Mouse (Mus musculus) MEL (cell line): ENCODE measurements around the gene Gm49450. TPM values are rescaled to one million over a fixed set of nuclear protein-coding genes. Genes with fewer than 3 reads are reported as not detected.

Experiments used
- DNase-seq: peaks from one replicate; pipeline ENCODE4 v3.0.0; 2011; ENCODE audit warnings: low read depth, low spot score
- H3K27ac ChIP-seq: 2 replicates; pipeline ENCODE4 v1.5.1; 2012; ENCODE audit warnings: low read depth, mild to moderate bottlenecking, control low read depth, low read length, moderate library complexity; ENCODE audit not compliant: control insufficient read depth
- H3K27me3 ChIP-seq, 2 experiments: fragments of 150-350 bp in 1 of 2; sonication (generic) in 1 of 2; 2 replicates each; pipeline ENCODE4 v1.6.1; 2012; ENCODE audit warnings: low read length in 2 of 2, mild to moderate bottlenecking in 2 of 2, improper control_type of control experiment in 1 of 2, moderate library complexity in 1 of 2; ENCODE audit not compliant: insufficient read depth in 2 of 2, control insufficient read depth in 1 of 2
- H3K36me3 ChIP-seq, 2 experiments: 2 replicates each; pipeline ENCODE4 v1.6.1; 2012 to 2014; ENCODE audit warnings: low read length in 2 of 2, improper control_type of control experiment in 1 of 2, inconsistent platforms in 1 of 2, mild to moderate bottlenecking in 1 of 2; ENCODE audit not compliant: insufficient read depth in 2 of 2, control insufficient read depth in 1 of 2
- H3K4me1 ChIP-seq, 2 experiments: fragments of 150-350 bp in 1 of 2; sonication (generic) in 1 of 2; 2 replicates each; pipeline ENCODE4 v1.6.1; 2012; ENCODE audit warnings: low read length in 2 of 2, improper control_type of control experiment in 1 of 2, mild to moderate bottlenecking in 1 of 2; ENCODE audit not compliant: insufficient read depth in 2 of 2, control insufficient read depth in 1 of 2
- H3K4me3 ChIP-seq, 2 experiments: fragments of 150-350 bp in 1 of 2; sonication (generic) in 1 of 2; 2 replicates each; pipeline ENCODE4 v1.5.1; 2012; ENCODE audit warnings: low read depth in 2 of 2, low read length in 2 of 2, mild to moderate bottlenecking in 2 of 2, moderate library complexity in 2 of 2, control low read depth in 1 of 2, improper control_type of control experiment in 1 of 2; ENCODE audit not compliant: control insufficient read depth in 1 of 2, insufficient read depth in 1 of 2
- H3K79me2 ChIP-seq: 2 replicates; pipeline ENCODE4 v1.6.1; 2012; ENCODE audit warnings: mild to moderate bottlenecking, low read length, moderate library complexity; ENCODE audit not compliant: control insufficient read depth, poor library complexity, insufficient read depth
- H3K9ac ChIP-seq: 2 replicates; pipeline ENCODE4 v1.6.1; 2012; ENCODE audit warnings: low read depth, mild to moderate bottlenecking, control low read depth, low read length, moderate library complexity; ENCODE audit not compliant: control insufficient read depth, poor library complexity, severe bottlenecking
- H3K9me3 ChIP-seq: fragments of 150-350 bp; sonication (generic); replicated peaks from 2 replicates; pipeline ENCODE4 v1.6.1; 2012; ENCODE audit warnings: mild to moderate bottlenecking, low read length, improper control_type of control experiment, moderate library complexity; ENCODE audit not compliant: insufficient read depth
- BHLHE40 ChIP-seq: IDR thresholded peaks from 2 replicates; pipeline ENCODE4 v1.6.1; 2012; ENCODE audit warnings: low read depth, mild to moderate bottlenecking, inconsistent platforms, low read length, improper control_type of control experiment, borderline replicate concordance
- CHD1 ChIP-seq: IDR thresholded peaks from 2 replicates; pipeline ENCODE4 v1.6.1; 2012; ENCODE audit warnings: low read depth, mild to moderate bottlenecking, inconsistent platforms, low read length, improper control_type of control experiment
- CHD2 ChIP-seq: IDR thresholded peaks from 2 replicates; pipeline ENCODE4 v1.6.1; 2011; ENCODE audit warnings: low read length, improper control_type of control experiment
- CTCF ChIP-seq, 3 experiments: IDR thresholded peaks in 2 of 3; conservative IDR thresholded peaks in 1 of 3; 2 replicates each; pipeline ENCODE4 v1.5.1; 2011 to 2012; ENCODE audit warnings: low read length in 3 of 3, low read depth in 2 of 3, mild to moderate bottlenecking in 2 of 3, improper control_type of control experiment in 1 of 3, inconsistent platforms in 1 of 3, mixed read lengths in 1 of 3, moderate library complexity in 1 of 3; ENCODE audit not compliant: control insufficient read depth in 1 of 3, insufficient read depth in 1 of 3, poor library complexity in 1 of 3, severe bottlenecking in 1 of 3
- ELF1 ChIP-seq: IDR thresholded peaks from 2 replicates; pipeline ENCODE4 v1.6.1; 2014; ENCODE audit warnings: low read depth, mild to moderate bottlenecking, inconsistent platforms, low read length, improper control_type of control experiment, moderate library complexity
- EP300 ChIP-seq, 2 experiments: IDR thresholded peaks; 2 replicates each; pipeline ENCODE4 v1.6.1; 2011; ENCODE audit warnings: improper control_type of control experiment in 2 of 2, low read length in 2 of 2, low read depth in 1 of 2, mild to moderate bottlenecking in 1 of 2
- ETS1 ChIP-seq: IDR thresholded peaks from 2 replicates; pipeline ENCODE4 v1.6.1; 2012; ENCODE audit warnings: low read depth, mild to moderate bottlenecking, inconsistent platforms, low read length, improper control_type of control experiment, moderate library complexity
- GABPA ChIP-seq: IDR thresholded peaks from 2 replicates; pipeline ENCODE4 v1.6.1; 2012; ENCODE audit warnings: low read depth, mild to moderate bottlenecking, inconsistent platforms, low read length, improper control_type of control experiment, moderate library complexity
- GATA1 ChIP-seq: IDR thresholded peaks from 2 replicates; pipeline ENCODE4 v1.6.1; 2011; ENCODE audit warnings: low read depth, low read length, improper control_type of control experiment
- JUND ChIP-seq: IDR thresholded peaks from 2 replicates; pipeline ENCODE4 v1.6.1; 2011; ENCODE audit warnings: low read depth, mild to moderate bottlenecking, improper control_type of control experiment, low read length
- KAT2A ChIP-seq: conservative IDR thresholded peaks from 2 replicates; pipeline ENCODE4 v1.6.1; 2012; ENCODE audit warnings: low read depth, low read length, improper control_type of control experiment, inconsistent platforms
- MAFK ChIP-seq: IDR thresholded peaks from 2 replicates; pipeline ENCODE4 v1.6.1; 2011; ENCODE audit warnings: low read depth, mild to moderate bottlenecking, low read length, improper control_type of control experiment, borderline replicate concordance
- MAX ChIP-seq: IDR thresholded peaks from 2 replicates; pipeline ENCODE4 v1.6.1; 2011; ENCODE audit warnings: low read length, improper control_type of control experiment
- MXI1 ChIP-seq: IDR thresholded peaks from 2 replicates; pipeline ENCODE4 v1.6.1; 2011; ENCODE audit warnings: mild to moderate bottlenecking, low read depth, low read length, improper control_type of control experiment
- MYC ChIP-seq: IDR thresholded peaks from 2 replicates; pipeline ENCODE4 v1.6.1; 2011; ENCODE audit warnings: low read depth, mild to moderate bottlenecking, low read length, improper control_type of control experiment, moderate library complexity
- NELFE ChIP-seq: IDR thresholded peaks from 2 replicates; pipeline ENCODE4 v1.6.1; 2011; ENCODE audit warnings: low read depth, low read length, improper control_type of control experiment
- NRF1 ChIP-seq: IDR thresholded peaks from 2 replicates; pipeline ENCODE4 v1.6.1; 2014; ENCODE audit warnings: low read depth, mild to moderate bottlenecking, inconsistent platforms, low read length, improper control_type of control experiment, moderate library complexity; ENCODE audit not compliant: poor library complexity, insufficient read depth, severe bottlenecking
- POLR2A ChIP-seq, 2 experiments: IDR thresholded peaks; 2 replicates each; pipeline ENCODE4 v1.6.1; 2011 to 2012; ENCODE audit warnings: low read length in 2 of 2, mild to moderate bottlenecking in 2 of 2, control low read depth in 1 of 2, improper control_type of control experiment in 1 of 2, low read depth in 1 of 2, moderate library complexity in 1 of 2; ENCODE audit not compliant: control insufficient read depth in 1 of 2, insufficient read depth in 1 of 2, poor library complexity in 1 of 2
- POLR2AphosphoS2 ChIP-seq: IDR thresholded peaks from 2 replicates; pipeline ENCODE4 v1.6.1; 2011; ENCODE audit warnings: low read length, improper control_type of control experiment
- POLR2AphosphoS5 ChIP-seq: IDR thresholded peaks from 2 replicates; pipeline ENCODE4 v1.6.1; 2012; ENCODE audit warnings: low read depth, borderline replicate concordance, mild to moderate bottlenecking, inconsistent platforms, low read length, moderate library complexity, mixed read lengths
- RAD21 ChIP-seq: IDR thresholded peaks from 2 replicates; pipeline ENCODE4 v1.6.1; 2011; ENCODE audit warnings: mild to moderate bottlenecking, low read depth, low read length, improper control_type of control experiment
- RCOR1 ChIP-seq: IDR thresholded peaks from 2 replicates; pipeline ENCODE4 v1.6.1; 2012; ENCODE audit warnings: low read depth, mild to moderate bottlenecking, inconsistent platforms, low read length, improper control_type of control experiment
- SIN3A ChIP-seq: IDR thresholded peaks from 2 replicates; pipeline ENCODE4 v1.6.1; 2012; ENCODE audit warnings: low read length, improper control_type of control experiment, inconsistent platforms
- SMC3 ChIP-seq: IDR thresholded peaks from 2 replicates; pipeline ENCODE4 v1.6.1; 2011; ENCODE audit warnings: low read depth, low read length, improper control_type of control experiment
- TAL1 ChIP-seq: IDR thresholded peaks from 2 replicates; pipeline ENCODE4 v1.6.1; 2012; ENCODE audit warnings: mild to moderate bottlenecking, inconsistent platforms, low read length, moderate library complexity, mixed read lengths
- UBTF ChIP-seq: IDR thresholded peaks from 2 replicates; pipeline ENCODE4 v1.6.1; 2012; ENCODE audit warnings: low read depth, mild to moderate bottlenecking, inconsistent platforms, low read length, improper control_type of control experiment, moderate library complexity, borderline replicate concordance; ENCODE audit not compliant: insufficient read depth
- USF1 ChIP-seq: IDR thresholded peaks from 2 replicates; pipeline ENCODE4 v1.6.1; 2014; ENCODE audit warnings: low read depth, mild to moderate bottlenecking, inconsistent platforms, low read length, improper control_type of control experiment, moderate library complexity
- USF2 ChIP-seq, 2 experiments: IDR thresholded peaks; 2 replicates each; pipeline ENCODE4 v1.6.1; 2011 to 2012; ENCODE audit warnings: improper control_type of control experiment in 2 of 2, low read length in 2 of 2, borderline replicate concordance in 1 of 2, inconsistent platforms in 1 of 2, low read depth in 1 of 2, mild to moderate bottlenecking in 1 of 2; ENCODE audit not compliant: insufficient read depth in 1 of 2
- ZC3H11A ChIP-seq: IDR thresholded peaks from 2 replicates; pipeline ENCODE4 v1.6.1; 2012; ENCODE audit warnings: low read depth, mild to moderate bottlenecking, inconsistent platforms, low read length, improper control_type of control experiment
- ZKSCAN1 ChIP-seq: IDR thresholded peaks from 2 replicates; pipeline ENCODE4 v1.6.1; 2012; ENCODE audit warnings: low read depth, mild to moderate bottlenecking, inconsistent platforms, low read length, improper control_type of control experiment, moderate library complexity
- ZNF384 ChIP-seq: IDR thresholded peaks from 2 replicates; pipeline ENCODE4 v1.6.1; 2012; ENCODE audit warnings: low read depth, mild to moderate bottlenecking, inconsistent platforms, low read length, improper control_type of control experiment
- polyA plus RNA-seq, 2 experiments: library from polyadenylated mRNA; stranded (reverse) in 1 of 2; unstranded in 1 of 2; fragments of >175 nt in 1 of 2; fragments of >200 nt in 1 of 2; gene quantifications; 2 replicates each; pipeline versions ENCODE4 v1.2.1 to v1.2.4; 2012; ENCODE audit warnings: low replicate concordance in 2 of 2, low read depth in 1 of 2; ENCODE audit not compliant: insufficient read length in 2 of 2, insufficient read depth in 1 of 2, missing spikeins in 1 of 2
- total RNA-seq: library from RNA; depleted of rRNA; stranded (reverse); fragments of 300-350 nt; gene quantifications from 2 replicates; pipeline ENCODE4 v1.2.3, GENCODE M21; 2012

Gm49450 gene
- total and polyA plus RNA-seq, 3 experiments, result not detected

- TF ChIP-seq NELFE (peak; percentile 97), MAFK (no peak), CTCF (IDR thresholded peaks at IDR 0.05 in 2 of 3, conservative IDR thresholded peaks at IDR 0.05 in 1 of 3; ENCODE audit: control insufficient read depth in 1 of 3, insufficient read depth in 1 of 3, low read depth in 2 of 3, low read length in 3 of 3, poor library complexity in 1 of 3, severe bottlenecking in 1 of 3) (no peak), ETS1 (peak; percentile 62), GABPA (no peak), RCOR1 (no peak; the same call in 1 of the 2 replicates), POLR2AphosphoS5 (no peak), POLR2A (IDR thresholded peaks at IDR 0.05; ENCODE audit: control insufficient read depth in 1 of 2, insufficient read depth in 1 of 2, low read depth in 1 of 2, low read length in 2 of 2, poor library complexity in 1 of 2) (peak; percentile 76 to 98), USF2 (IDR thresholded peaks at IDR 0.05; ENCODE audit: borderline replicate concordance in 1 of 2, insufficient read depth in 1 of 2, low read depth in 1 of 2, low read length in 2 of 2) (no peak), MYC (peak; percentile 82), SIN3A (peak; percentile 93), BHLHE40 (peak; percentile 17; the same call in 1 of the 2 replicates), CHD2 (no peak), EP300 (IDR thresholded peaks at IDR 0.05; ENCODE audit: low read depth in 1 of 2, low read length in 2 of 2) (0 out of 4 replicates have a peak, but pooled peaks of 1 of the 2 experiments have one; percentile 17), ZC3H11A (no peak), KAT2A (peak; percentile 55; the same call in 1 of the 2 replicates)
Observed at GRCm38 (mm10) chr15:98985240-98985981, 32.1 kb upstream of the Gm49450 start (continued).

GRCm38 (mm10) chr15:98984681-98985080 lies 31.3 kb upstream of the Gm49450 start:
- Histone ChIP-seq H3K4me3 (peak overlapping the region; percentile 74 to 95), H3K79me2 (peaks cover 3% of the 10 kb centered on the region; the same call in 1 of the 2 replicates), H3K36me3 (peaks cover 0 to 3% of the 10 kb centered on the region in 2 experiments; a peak in 2 of 4 replicates), H3K4me1 (peaks cover 0 to 5% of the 10 kb centered on the region in 2 experiments; a peak in 2 of 4 replicates), H3K27me3 (peaks cover 3 to 4% of the 10 kb centered on the region in 2 experiments; a peak in 3 of 4 replicates), H3K27ac (peak overlapping the region; percentile 97), H3K9me3 (no peaks in the 10 kb centered on the region), H3K9ac (peak overlapping the region; percentile 93)
- DNase-seq, result peak; percentile 59
- TF ChIP-seq RAD21 (no peak), USF1 (no peak), NELFE (no peak), ELF1 (no peak), SIN3A (no peak), MXI1 (no peak), POLR2AphosphoS2 (no peak), GABPA (no peak), JUND (no peak), RCOR1 (no peak), MAFK (no peak), SMC3 (no peak), MAX (no peak), USF2 (IDR thresholded peaks at IDR 0.05; ENCODE audit: borderline replicate concordance in 1 of 2, insufficient read depth in 1 of 2, low read depth in 1 of 2, low read length in 2 of 2) (no peak), UBTF (no peak), CHD1 (no peak), CTCF (IDR thresholded peaks at IDR 0.05 in 2 of 3, conservative IDR thresholded peaks at IDR 0.05 in 1 of 3; ENCODE audit: control insufficient read depth in 1 of 3, insufficient read depth in 1 of 3, low read depth in 2 of 3, low read length in 3 of 3, poor library complexity in 1 of 3, severe bottlenecking in 1 of 3) (no peak), ZNF384 (no peak), KAT2A (no peak), ZC3H11A (no peak), EP300 (IDR thresholded peaks at IDR 0.05; ENCODE audit: low read depth in 1 of 2, low read length in 2 of 2) (peak in 1 of 2 experiments; percentile 10; a peak in 1 of 4 replicates), ZKSCAN1 (no peak), TAL1 (no peak), ETS1 (no peak), GATA1 (peak; percentile 52), NRF1 (no peak)
